Mouse (Mus musculus) forelimb bud, embryonic 11.5 days (tissue): ENCODE results near the gene Shmt1.
A peak's percentile ranks its signal among the peaks of the same experiment; 100 is the strongest.
"Not testable (repeated sequence)": the region's sequence is repeated elsewhere in the genome, so short reads cannot be mapped to it uniquely, and the experiment has no call there.

Source experiments
- DNase-seq: peaks from one replicate; pipeline ENCODE4 v3.0.0-alpha.2; 2012; ENCODE audit warnings: low read depth, low spot score

Shmt1 gene

GRCm38 (mm10) chr11:60811618-60812017 is at the start of gene Shmt1:
Gene Shmt1, minus strand, starts transcription at chr11:60811718.
- DNase-seq = not testable (repeated sequence)

DNA sequence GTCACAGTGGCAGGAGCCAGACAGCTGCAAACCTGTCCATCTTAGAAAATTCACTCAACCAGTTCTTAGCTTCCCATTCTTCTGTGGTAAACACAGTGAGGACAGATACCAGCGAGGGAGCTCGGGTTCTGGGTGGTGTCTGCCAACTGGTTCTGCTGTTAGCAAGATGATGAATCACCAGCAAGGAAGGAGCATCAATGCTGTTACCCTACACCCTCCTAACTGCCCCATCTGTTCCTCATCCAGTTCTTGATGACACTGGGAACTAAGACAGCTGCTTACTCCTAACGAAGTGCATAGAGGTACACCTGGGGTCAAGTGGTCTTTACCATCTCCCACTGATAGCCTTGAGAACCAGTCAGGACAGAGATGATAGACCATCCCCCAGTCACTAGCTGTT is 45.1 kb upstream of the Shmt1 start:
- no peak for DNase-seq

DNA sequence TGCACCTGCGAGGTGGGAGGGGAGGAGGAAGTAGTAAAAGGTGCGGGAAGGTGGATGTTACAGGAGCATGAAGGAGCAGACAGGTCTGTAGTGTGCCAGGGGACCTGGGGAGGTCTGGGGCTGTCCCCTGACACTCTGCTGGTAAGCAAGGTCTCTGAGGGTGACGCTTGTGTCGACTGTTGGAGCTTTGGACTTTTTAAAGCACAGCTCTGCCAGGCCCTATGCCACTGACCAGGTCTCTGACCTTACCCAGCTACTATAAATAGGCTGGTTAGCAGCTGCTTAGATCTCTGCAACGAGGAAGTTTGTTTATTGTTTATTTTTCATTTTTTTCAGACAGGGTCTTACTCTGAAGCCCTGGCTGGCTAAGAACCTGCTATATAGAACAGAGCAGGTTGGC is 33.9 kb upstream of the Shmt1 start:
- no peak for DNase-seq

GRCm38 (mm10) chr11:60843412-60843811 is 31.9 kb upstream of the Shmt1 start:
- no peak for DNase-seq

DNA sequence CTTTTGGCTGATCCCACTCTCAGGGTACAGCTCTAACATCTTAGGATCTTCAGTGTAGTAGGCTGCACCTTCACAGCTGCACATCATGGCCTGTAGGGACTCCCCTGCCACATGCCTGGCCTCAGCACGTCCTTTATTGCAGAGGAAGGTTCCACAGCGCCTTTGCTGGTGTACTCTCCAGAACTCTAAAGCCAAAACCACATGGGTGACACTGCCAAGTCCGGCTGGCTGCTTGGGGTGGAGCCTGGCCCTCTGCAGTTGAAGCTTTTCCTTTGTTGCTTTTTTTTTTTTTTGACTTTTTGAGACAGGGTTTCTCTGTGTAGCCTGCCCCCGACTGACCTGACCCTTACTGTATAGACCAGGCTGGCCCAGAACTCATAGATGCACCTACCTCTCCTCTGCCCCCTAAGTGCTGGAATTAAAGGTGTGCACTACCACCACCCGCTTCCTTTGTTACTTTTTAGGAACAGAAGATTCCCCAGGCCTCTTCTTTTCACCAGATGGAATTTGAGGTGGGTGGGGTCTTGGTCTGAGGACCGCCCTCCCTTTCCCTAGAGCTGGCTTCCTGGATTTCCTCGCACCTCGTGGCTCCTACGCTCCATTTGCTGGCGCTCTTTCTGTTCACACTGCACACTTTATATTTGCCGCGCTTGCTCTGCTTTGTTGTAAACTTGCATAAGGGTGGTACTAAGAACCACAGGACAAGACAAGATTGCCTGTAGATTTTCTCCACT is 30.1 kb upstream of the Shmt1 start:
- DNase-seq = no peak

GRCm38 (mm10) chr11:60837644-60838406 is 26.3 kb upstream of the Shmt1 start:
- DNase-seq = no peak

DNA sequence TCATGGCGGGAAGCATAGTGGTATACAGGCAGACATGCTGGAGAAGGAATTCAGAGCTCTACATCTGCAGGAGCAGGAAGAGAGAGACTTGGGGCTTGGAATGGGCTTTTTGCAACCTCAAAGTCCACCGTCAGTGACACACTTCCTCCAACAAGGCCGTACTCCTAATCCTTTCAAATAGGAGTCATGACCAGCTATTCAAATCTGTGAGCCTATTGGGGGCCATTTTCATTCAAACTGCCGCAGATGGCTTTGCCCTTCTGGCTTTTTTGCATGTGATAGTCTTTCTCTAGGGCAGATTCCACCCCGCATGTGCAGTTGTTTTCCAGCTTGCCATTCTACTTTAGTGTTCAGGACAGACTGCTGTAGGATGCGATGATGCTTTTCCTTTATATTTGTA is 25.4 kb upstream of the Shmt1 start:
- DNase-seq = no peak

- peak; percentile 92 for DNase-seq
Measured at GRCm38 (mm10) chr11:60830433-60831052, 19.0 kb upstream of the Shmt1 start, which contains the start of gene Dhrs7b. Gene Dhrs7b, plus strand, starts transcription at chr11:60830631.

GRCm38 (mm10) chr11:60828903-60829302 is 17.4 kb upstream of the Shmt1 start:
- DNase-seq = no peak

DNA sequence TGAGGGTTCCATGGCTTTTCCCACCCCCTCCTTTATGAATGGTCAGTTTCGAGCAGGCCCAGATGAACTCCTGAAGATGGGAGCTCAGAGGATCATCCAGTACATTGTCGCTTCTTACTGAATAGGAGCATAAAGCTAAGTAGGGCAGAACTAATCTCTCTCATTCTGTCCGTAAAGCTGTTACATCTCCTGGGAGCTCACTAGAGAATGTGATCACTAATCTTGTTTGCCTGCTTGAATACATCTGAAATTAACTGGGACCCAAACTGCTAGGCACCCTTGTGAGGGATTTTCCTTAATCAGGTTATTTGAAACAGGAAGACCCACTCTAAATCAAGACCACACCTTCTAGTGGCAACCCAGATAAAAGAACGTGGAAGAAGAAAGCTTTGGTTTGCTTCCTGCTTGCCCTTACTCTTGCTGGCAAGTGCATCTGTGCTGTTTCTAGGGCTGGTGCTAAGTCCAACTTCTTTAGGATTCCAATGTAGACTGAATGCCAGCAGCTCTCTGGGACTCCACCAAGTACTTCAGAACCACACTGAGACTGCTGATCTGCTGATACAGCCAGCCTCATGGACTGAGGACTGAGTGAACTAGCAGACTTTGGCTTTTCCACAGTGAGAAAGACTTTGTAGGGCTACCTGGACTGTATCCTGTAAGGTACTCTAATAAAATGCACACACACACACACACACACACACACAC is 15.9 kb upstream of the Shmt1 start:
- DNase-seq = no peak

DNA sequence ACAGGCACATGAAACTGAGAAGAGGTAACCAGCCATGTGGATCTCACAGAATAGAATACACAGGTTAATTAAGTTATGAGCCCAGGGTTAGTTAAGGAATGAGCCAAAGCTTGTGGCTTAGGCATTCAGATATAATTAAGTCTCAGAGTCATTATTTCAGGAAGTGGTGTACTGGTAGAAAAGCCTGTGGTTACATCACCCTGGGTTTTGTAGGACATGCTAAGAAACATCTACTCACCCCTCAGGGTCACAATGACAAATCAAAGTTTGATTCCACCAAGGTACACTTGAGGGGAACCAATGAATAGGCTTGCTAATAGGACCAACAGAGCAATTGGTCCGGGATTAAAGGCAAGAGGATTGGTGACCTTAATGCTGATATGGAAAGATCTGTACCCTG is 15.2 kb upstream of the Shmt1 start:
- no peak for DNase-seq

GRCm38 (mm10) chr11:60825191-60825590 is 13.7 kb upstream of the Shmt1 start:
- no peak for DNase-seq

GRCm38 (mm10) chr11:60823771-60824170 is 12.3 kb upstream of the Shmt1 start:
- no peak for DNase-seq

GRCm38 (mm10) chr11:60816398-60816797 is 4.9 kb upstream of the Shmt1 start:
- no peak for DNase-seq

- peak; percentile 93 for DNase-seq
Measured at GRCm38 (mm10) chr11:60811054-60811460, 461 bp downstream of the Shmt1 start.

DNA sequence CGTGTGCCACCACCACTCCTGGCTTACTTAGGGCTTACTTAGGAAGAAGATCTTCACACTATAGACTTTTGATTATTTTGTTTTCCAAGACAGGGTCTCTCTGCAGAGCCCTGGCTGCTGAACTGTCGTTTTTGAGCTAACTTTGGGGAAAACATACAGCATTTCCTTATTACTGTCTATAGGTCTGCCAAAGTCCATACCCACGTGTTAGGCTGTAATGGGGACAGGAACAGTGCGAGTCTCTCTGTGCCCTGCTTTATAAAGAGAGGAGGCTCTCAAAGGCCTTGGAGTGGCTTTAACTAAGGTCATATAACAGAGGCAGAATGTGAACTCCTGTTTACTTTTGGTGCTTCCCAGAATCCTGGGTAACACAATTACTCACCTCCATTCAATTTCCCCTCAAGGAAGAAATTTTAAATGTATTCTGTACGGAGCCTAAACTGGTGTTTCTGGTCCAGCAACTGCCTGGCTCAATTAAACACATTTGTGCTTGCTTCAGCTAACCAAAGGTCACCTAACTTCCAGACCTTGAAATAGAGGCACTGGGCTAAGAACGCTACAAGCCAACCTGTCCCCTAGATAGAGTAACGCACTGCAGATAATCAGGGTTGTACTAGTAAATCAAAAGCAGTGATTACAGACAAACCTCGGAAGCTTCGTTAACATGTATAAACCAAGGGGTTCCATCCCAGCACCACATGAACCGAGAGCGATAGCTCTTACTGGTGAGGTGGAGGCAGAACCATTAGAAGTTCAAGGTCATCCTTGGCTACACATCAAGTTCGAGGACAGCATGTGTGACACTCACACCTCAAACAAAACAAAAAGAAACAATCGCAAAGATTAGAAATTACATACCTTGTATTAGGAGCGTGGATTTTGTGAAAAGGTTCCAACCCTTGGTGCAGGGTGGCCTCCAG is 1.2 kb downstream of the Shmt1 start:
- DNase-seq = no peak

DNA sequence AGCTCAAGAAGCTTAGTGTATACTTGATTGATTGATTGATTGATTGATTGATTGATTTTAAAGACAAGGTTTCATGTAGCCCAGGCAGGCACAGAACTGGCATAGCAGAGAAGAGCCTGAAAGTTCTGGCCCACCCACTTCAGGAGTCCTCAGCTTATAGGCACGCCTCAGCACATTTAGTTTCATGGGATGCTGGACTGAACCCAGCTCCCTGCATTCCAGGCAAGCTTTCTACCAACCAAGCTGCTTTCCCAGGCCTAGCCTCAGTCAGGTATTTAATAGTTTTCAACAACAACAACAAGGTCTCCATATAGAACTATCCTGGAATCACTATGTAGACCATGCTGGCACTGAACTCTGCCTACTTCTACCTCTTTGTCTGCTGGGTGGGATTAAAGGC is 2.0 kb downstream of the Shmt1 start:
- DNase-seq = no peak

GRCm38 (mm10) chr11:60808286-60809070 is 3.0 kb downstream of the Shmt1 start:
- no peak for DNase-seq

GRCm38 (mm10) chr11:60800892-60801291 is 10.6 kb downstream of the Shmt1 start:
- no peak for DNase-seq

- DNase-seq = no peak
Measured at GRCm38 (mm10) chr11:60799977-60800376, 11.5 kb downstream of the Shmt1 start.
